Mouse (Mus musculus): Measurements from ENCODE around the gene Abca12.

DNA sequence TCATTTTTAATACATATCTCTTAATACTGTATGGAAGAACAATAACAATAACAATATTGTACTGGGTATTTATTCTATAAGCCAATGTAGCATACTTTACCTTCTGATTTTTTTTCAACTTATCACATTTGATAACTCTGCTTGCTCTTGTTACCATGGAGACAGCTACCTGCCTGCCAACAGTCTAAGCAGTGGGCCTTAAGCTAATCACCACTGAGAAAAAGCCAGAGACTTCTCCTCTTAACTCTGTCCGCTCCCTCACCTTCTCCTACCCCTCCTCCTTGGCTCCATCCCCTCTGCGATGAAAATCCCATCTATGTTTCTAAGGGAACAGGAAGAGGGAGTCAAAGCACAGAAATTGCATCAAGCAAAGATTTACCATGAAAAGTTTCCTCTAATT, 118.1 kb downstream of the Abca12 start:
- TF ChIP-seq CTCF (IDR thresholded peaks at IDR 0.05; ENCODE audit: borderline replicate concordance, insufficient read depth, low read length) (no peak), POLR2A (IDR thresholded peaks at IDR 0.05; ENCODE audit: low read depth, low read length) (no peak)
